Mouse (Mus musculus) embryo, embryonic 10.5 days (tissue): Measurements from ENCODE around the gene Gjb5.
A peak's percentile ranks its signal among the peaks of the same experiment; 100 is the strongest.

Experiments used
- DNase-seq: peaks from one replicate; pipeline ENCODE4 v3.0.0-alpha.2; 2015; ENCODE audit warnings: low spot score

The Gjb5 gene

DNA sequence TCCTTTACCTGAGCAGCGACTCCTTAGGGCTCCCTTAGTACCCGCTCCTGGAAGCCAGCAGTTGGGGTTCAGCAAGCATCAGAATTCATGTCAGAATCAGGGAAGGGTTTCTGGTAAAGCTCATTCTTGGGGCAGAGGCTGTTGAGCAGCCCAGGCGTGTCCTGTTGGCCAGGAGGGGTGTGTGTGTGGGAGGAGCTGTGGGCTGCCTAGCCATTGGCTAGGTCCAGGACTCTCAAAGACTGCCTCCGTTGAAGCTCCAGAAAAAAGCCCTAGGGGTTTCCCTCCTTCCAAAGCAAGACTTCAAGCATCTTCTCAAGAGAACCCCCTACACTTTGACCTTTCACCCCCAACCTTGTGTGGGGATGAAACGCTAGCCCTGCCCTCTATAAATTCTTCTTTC, at the start of gene Gjb5:
TSS of gene Gjb5 (minus strand) at position 164 of the 400 bp plus-strand sequence.
- peak; percentile 42 for DNase-seq

DNA sequence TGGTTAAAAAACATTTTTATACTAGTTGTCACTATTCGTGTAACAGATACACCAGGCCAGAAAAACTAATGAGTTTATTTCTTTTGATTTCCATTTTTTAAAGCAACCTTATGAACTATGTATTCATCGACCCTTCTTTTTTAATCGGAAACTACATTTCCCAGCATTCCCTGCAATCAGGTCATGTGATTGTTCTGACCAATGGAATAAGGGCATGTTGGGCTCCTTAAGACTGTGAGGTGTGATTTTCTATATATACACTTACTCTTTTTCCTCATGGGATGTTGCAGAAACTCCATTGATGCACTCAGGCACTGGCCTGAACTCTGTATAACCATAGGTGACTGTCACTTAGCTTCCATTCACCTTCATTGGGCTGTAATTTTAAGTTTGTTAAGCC, 44.6 kb upstream of the Gjb5 start:
- DNase-seq, result peak; percentile 66

DNA sequence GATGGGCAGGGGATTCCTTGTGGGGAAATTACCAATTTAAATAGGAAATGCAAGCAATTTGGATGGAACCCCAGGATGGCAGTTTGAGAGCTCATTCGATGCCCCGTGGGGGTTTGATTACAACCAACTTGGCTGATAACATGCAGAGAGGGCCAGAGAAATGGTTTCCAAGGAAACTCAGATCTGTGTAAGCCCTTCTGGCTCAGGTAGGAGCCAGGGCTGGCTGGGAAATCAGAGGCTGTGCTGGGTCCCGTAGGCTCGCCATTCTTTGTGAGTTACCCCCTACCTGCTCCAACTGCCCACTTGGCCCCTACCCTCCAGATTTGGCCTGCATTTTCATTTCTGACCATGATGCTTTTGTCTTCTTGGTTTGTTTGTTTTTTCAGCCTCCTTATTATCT, 44.2 kb upstream of the Gjb5 start:
- no peak for DNase-seq

DNA sequence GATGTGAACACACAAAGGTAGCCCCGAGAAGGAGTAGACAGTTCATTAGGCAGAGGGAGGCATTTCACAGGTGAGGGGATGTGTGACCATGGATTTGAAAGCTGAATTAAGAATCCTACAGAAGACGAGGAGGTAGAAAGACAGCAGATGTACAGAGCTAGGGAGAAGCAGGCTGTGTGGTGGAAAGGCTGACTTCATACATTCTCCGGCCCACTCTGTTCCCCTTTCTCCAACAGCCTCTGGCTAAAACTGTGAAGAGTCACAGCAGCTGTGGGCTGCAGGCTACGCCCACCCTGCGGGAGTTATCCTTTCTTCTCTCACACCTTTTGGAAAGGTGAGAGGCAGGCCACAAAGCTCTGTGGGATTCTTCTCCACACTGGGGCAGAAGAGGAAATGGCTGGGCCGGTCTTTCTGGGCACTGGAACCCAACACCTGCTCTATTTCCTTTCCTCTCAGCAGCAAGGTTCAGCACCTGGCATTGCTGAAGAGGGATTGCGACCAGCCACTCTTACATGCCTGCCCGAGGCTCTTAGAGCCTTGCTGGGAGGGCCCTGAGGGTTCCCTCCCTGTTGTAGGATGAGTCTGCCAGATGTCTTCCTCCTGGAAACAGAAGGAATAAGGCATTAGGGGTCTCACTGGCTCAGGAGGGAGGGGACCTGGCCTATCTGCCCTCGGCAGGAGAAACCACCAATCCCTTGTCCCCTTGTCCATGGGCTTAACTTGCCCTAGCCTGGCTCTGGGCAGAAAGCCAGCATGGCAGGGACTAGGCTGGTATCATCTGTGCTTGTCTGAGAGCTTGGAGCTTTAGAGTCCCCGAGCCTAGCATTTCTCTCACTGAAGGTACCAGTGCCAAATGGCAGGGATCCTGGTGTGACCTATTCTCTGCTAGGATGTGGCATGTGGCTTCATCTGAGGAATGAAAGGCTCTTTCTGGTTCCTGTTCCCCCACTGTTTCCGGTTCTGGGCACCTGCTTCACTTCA, 42.5 kb upstream of the Gjb5 start:
- no peak for DNase-seq

DNA sequence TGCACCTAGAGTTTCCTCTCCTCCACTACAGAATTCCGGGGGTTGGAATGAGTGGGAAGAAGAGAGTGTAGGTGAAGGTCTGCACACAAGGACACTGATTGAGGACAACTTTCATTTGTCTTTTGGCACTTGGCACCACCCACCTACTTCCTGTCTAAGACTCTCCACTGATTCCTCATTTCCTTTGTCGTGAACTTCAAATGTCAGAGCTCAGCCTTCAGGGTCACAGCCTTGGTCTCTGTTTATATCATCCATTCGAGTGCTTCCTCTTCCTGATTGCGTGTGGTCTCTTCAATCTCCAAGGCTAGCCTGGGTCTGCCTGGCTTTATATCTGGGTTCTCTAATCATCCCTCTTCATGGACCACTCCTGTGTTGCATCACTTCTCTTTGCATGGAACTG, 37.6 kb upstream of the Gjb5 start:
- no peak for DNase-seq

DNA sequence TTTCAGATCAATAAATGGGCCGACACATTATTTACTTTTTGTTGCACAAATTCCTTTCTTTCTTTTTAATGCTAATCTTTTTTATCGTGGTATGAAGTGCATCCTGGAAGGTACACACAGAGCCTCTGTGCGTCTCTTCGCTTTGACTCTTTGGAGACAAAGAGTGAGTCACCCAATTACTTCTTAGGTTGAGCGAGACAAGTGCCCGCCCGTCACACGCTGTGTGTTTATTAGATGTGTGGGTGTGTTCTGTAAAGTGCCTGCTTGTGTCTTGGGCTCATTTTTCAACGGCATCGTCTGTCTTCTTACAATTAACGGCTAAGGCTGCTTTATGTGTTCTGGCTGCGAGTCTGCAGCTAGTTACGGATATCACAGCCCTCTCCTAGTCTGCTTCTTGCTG, 31.7 kb upstream of the Gjb5 start:
- no peak for DNase-seq

DNA sequence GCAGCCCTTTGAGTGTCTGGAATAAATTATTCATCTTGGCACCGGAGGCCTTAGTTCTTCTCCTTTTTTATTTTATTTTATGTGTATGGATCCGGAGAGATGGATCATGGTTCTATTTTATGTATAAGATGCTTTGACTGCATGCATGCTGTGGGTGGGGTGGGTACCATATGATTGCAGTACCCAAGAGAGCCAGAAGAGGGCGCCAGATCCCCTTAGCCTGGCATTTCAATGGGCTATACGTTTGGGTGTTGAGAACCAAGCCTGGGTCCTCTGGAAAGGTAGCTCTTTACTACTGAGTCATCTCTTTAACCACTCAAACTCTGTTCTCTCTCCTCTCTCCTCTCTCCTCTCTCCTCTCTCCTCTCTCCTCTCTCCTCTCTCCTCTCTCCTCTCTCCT, 19.4 kb upstream of the Gjb5 start:
- peak; percentile 34 for DNase-seq

DNA sequence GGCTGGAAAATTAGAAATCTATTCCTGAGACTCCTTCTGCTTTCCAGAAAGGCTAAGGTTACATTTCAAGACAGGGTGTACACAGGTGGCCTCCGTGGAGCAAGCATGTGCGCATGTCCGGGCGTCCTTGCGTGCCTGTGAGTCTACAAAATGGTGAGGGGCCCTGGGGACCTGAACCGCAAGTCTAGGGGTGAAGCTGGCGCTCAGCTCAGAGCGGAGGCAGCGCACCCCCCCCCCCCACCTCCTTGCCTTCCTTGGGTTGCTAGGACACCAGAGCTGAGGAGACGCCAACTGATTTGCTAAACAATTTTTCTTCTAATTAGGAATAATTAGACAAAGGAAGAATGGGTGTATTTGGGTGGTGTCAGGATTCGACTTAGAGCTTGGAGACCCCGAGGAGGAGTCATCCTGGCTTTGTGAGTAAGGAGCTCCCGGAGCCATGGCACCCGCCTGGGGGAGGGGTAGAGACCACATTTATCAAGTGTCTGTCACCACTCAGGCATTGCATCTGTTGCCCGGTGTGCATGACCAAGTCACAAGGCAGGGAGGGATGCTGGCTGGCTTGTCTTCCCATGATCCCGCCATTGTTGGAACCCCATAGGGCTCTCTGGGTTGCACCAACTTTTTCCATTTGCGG, 17.7 kb upstream of the Gjb5 start:
- peak; percentile 37 for DNase-seq

DNA sequence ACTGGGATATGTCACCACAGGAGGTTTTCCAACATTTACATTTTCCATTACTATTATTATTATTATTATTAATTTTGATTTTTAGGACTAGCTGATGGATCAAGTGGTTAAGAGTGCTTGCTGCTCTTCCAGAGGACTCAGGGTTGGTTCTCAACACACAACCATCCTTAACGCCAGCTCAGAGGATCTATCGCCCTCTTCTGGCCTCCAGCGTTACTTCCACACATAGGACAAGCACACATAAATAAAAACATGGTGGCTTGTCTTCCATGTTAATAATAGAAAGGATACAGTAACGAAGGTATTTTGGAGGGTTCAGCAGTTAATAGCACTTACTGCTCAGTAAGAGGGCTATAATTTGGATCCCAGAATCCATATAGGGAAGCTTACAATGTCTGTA, 16.7 kb upstream of the Gjb5 start:
- DNase-seq, result no peak

DNA sequence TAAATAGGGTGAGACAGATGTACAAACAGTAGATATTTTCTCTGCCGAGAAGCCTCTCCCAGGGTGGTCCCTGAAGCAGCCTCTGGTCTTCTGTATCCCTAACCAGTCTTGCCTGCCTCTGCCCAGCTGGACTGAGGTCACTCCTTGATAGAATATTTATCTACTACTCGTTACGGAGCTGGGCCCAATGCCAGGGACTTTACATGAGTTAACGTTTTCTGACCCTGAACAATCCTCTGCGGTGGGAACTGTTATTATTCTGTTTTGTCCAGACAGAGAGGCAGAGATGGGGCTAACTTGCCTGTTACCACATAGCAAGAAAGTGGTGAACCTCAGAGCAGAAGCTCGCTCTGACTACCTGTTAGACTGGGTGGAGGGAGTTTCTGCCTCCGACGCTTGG, 15.5 kb upstream of the Gjb5 start:
- DNase-seq, result no peak

DNA sequence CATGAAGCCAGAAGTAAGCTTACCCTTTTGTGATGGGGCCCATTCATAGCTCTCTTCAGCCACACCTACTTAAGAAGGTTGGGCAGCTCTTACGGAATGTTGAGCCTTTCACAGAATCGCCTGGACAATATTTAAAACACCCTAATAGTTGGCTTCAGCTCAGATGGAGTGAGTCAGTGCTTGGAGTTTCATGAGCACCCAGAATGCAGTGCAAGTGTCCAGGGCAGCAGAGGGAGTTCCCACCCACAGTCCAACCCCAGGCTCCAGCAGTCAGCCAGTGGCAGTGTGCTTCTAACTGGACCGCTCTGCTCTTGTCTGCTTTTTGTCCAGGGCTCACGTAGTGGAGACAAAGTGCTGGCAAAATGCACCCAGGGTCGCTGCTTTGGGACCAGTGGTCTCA, 13.6 kb upstream of the Gjb5 start:
- no peak for DNase-seq

DNA sequence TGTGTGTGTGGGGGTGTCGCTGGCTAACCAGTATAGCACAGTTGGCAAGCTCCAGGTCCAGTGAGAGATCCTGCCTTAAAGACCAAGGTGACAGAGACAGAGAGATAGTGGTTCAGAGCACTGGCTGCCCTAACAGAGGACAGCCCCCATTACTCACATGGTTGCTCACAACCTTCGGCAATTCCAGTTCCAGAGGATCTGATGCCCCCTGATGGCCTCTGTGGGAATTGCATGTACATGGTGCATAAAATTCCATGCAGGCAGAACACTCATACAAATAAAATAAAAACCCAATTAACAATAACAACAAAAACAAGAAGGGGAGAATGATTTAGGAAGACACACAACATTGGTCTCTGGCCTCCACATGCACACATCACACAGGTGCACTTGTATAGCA, 12.5 kb upstream of the Gjb5 start:
- peak; percentile 66 for DNase-seq

DNA sequence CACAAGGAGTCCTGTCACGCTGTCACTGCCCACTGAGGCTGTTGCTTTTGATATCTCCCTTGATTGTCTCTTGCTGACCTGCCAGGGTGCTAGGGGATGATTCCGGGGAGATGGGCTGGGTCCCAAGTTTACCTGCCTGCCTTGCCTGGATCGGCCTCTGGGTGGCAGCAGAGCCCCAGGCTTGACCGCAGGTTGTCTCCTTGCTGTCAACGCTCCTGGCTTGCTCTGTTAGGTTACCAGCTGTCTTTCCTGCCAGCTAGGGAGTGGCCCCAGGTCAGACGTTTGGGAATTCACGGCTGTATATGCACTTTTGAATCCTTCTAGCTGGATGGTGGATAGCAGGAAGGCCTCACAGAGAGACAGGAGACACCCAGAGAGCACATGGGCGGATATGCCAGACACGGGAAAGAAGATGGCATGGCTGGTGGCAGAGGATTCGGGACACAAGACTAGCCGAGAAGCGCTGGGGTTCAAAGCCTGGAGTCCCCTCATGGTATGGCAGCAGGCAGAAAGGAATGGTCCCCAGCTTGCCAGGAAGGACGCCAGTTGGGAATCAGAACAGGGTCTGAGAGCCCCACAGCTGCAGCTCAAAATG, 10.5 kb upstream of the Gjb5 start:
- DNase-seq, result peak; percentile 77

DNA sequence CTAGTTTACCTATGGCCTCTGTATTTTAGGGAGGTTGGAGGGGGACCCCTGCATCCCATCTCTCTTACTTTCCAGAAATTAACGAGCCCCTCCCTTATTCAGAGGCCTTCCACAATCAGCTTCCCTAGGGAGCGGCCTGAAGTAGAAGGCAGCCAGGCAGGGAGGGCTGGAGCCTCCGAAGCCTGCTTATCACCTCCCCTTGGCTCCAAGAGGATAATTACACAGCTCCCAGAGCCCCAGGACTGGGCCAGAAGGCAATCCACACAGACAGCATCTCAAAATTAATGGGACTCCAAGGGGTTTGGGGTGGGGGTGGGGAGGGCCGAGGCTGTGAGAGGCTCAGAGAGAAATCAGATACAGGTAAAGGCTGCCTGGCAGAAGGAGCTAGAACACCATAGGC, 7.9 kb upstream of the Gjb5 start:
- DNase-seq, result no peak

DNA sequence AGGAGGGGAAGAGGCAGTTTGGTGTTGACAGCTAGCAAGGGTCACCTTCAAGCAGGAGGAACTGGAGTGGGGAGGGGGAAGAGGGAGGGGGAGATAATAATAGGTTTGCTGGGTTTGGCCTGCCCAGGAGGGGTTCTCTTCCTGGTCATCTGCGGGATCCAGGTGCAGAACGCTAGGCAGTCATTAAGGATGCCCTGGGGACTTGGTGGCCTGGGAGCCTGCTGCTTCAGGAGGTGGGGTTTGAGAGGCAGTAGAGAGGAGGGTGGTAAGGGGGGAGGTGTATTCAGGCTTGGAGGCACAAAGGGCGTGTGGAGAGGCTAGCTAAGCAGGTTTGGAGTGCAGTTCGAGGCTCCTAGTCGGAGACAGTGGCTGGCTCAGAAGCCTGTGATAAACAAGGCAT, 7.5 kb upstream of the Gjb5 start:
- no peak for DNase-seq

DNA sequence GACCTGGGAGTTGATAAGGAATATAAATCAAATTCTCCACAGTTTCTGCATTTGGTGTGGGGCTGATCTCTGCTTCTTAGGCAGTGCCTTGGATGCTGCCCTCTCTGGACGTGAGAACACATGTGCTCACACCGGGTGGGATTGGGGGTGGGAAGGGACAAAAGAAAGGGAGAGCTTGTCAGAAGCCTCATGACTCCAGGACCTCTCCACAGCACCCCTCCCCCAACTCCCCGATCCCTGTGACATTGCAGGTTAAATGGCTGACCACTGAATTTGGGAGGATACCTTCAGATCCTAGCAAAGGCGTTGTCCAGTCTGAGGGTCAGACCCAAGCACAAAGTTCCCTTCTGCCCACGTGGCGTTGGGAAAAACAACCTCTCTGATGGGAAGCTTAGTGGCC, 6.5 kb upstream of the Gjb5 start:
- no peak for DNase-seq

DNA sequence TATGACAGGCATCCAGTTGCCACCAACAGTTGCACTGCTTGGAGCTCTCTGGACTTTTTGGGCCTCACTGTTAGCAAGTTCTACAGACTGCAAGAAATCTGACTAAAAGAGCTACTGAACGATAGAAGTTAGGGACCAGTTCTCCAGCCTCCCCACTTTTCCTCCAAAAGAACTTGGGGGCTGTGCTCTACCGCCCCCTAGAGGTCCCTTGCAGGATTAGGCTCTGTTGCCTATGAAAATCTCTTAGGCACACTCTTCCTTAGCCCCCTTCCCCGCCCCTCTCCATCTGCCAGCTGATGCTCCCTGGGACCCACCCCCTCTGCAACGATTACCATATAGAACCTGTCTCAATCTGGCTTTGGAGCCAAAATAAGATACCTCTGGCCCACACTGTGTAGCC, 5.3 kb upstream of the Gjb5 start:
- no peak for DNase-seq

DNA sequence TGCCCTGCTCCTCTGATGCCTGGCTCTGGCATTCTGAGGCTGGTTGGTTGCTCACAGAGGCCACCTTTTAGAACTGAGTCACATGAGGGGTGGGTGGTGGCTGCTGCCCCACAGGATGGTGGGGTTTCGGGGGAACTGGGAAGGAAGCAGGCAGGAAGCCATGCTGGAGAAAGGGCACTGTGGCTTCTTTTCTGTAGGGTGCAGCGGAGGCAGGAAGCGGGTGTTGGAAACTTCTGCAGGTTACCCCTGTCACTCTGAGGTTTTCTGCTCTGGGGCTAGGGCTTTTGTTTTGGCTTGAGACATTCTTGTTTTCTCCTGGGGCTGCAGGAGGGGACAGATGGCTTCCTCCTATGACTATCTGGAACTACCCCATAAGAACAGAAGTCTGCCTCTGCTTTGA, 4.5 kb upstream of the Gjb5 start:
- DNase-seq, result no peak

DNA sequence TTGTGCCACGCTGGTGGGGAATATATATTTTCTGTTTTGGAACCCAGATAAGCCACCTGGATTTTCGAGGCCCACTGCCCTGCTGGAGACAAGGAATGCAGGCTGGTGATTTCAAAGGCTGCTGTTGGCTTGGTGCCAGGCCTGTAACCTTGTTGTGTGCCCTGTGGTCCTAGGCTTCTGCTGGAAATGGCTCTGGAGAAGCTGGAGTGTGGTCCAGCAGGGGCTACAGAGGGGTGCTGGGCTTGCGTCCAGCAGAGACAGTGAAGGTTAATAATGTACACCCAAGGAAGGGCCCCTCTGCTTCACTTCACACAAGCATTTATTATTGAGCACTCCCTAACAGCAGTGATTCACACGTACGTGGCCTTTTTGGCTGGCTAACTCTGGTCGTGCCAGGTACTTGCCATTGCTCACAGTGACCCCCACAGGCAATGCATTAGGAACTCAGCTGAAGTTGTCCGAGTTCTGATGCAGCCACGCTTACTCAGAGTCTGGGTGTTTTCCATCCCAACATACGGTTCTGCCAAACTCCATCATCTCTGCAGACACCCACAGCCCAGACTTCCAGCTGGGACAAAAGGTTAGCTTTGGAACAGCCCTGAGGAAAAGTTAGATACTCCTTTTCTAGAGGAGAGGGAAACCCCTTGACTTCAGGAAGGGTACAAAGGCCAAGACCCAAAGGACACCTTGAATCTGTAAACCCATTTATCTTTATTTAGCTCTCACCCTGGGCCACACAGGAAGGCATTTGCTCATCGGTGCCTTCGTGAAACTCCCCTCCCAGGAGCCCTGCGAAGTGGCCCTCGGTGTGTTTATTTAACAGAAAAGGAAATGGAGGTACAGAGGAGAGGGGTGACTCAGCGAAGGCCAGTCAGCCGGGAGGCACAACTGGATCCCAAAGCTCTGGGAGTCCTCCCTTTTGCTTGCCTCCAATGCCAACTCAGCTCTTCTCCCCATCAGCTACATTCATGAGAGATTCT, 3.2 kb downstream of the Gjb5 start:
- no peak for DNase-seq

DNA sequence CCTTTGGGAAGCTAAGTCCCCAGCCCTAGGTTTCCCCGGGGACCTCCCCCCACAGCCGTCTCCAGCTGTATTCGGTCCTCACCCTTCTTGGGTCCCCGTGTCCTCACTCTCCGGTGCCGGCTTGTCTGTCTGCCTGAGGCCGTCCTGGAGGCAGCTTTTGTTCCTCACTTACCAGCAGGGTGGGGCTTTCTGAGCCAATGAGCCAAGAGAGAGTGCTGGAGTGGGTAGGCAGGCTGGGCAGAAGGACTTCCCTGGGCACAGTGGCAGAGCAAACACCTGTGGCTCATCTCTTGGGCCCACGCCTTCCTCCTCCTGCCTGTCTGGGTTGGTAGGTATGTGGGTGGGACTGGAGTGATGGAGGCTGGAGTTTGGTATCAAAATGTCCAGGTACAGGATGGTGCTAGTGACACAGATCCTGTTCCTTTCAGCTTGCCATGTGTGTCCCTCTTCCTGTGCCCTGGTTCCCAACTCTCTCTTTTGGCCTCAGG, 4.0 kb downstream of the Gjb5 start, which contains the start of gene Gjb4:
TSS of gene Gjb4 (minus strand) at position 131 of the 488 bp plus-strand sequence.
- no peak for DNase-seq

DNA sequence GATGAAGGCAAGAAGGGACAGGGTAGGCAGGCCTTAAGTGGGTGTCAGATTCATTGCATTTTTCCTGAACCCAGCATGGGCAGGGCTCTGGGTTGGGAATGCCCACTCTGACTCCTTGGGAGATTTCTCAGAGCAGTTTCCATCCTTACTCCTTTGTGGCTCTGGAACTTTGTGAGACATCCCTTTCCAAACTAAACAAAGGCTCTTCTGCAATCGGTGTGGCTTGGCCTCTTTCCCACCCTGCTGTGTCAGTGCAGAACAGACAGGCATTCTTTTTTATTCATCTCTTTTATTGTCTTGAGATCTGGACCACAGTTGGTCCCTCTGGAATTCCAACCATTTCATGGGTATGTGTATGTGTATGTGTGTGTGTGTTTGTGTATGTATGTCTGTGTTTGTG, 5.4 kb downstream of the Gjb5 start:
- no peak for DNase-seq
